Mouse (Mus musculus) adrenal gland, postnatal 36 days (tissue): ENCODE data around the gene Vmn1r213. TPM values are rescaled to one million over a fixed set of nuclear protein-coding genes. Genes with fewer than 3 reads are reported as not detected.

Source experiments
- DNase-seq, 2 experiments: peaks; one replicate each; pipeline ENCODE4 v3.0.0; 2021; ENCODE audit warnings: mixed read lengths in 1 of 2
- long read RNA-seq, 2 experiments: library from polyadenylated mRNA; stranded (forward); transcript quantifications; one replicate each; pipeline ENCODE4 v2.0.0; 2021; ENCODE audit warnings: borderline sequencing depth in 2 of 2
- total RNA-seq, 2 experiments: library from RNA; stranded (reverse); gene quantifications; 2 replicates each; pipeline ENCODE4 v1.2.3; 2021

Gene Vmn1r213
- not detected for total RNA-seq
- long read RNA-seq, experiment 1: 0 reads
- long read RNA-seq, experiment 2: 0 reads

DNA sequence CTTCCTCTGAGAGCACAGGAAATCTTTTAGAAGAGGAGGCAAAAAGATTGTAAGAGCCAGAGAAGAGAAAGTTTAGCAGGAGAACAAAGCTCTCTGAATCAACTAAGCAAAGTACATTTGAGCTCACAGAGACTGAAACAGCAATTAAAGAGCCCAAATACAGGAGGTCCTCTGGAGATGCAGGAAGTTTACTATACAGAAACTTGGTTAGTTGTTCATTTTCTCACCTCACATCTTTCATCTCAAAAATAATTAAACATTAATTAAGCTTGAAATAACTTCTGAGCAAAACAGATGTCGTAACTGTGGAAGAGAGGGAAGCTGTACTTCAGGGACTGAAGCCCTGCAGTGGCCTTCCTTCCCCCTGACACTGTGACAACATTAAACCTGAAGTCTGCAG is at the start of gene Vmn1r213:
Gene Vmn1r213, plus strand, starts transcription at position 301 of the 400 bp plus-strand sequence.
- no peak for DNase-seq

DNA sequence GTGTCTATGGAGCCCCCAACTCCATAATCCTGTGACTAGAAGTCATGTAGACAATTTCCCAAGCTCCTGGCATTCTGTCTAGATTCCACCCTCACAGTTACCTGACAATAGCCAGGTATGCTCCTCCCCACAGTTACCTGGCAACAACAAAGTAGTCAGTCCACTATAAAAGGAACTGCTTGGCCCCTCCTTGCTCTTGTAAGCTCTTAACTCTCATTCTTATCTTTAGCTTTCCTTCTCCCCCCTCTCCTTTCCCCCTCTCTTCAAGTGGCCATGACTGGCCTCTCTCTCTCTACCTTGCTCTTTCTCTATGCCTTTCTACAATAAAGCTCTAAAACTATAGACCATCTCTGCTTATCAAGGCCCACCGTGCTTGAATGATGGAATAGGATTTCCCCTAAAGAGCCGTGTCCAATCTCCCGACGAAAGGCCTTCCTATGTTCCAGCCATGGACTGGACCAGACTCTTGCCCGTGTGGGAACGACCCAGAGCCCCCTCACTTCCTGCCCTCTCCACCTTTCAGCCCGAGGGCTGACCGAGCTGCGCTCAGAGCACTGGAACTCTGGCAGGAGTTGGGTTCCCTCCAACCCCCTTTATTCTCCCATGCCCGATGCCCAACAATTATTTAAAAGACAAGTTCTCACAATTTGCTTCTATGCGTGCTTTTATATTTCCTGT is 17.1 kb upstream of the Vmn1r213 start:
- DNase-seq: no peak

DNA sequence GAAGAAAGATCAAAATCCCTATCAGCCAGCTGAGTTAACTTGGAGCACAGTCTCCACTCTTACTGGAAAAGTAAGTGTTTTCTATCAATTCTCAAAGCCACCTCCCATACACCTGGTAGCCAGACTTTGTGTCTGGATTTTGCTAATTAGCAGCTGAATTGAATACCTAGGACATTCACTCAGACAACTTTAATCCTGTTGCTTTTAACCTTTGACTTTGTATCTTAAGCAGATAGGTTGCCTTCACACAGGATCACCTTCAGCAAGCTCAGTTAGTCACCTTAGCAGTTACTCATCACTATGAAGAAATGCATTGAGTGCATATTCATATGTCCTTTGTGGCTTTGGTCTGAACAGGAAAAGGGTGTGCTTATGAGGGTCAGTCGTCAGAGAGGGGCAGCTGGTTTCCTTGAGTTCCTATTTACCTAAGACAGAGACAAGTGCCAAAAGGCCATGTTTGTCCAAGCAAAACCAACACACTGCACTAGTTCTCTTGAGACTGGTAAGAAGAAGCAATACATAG is 15.2 kb upstream of the Vmn1r213 start:
- no peak for DNase-seq

DNA sequence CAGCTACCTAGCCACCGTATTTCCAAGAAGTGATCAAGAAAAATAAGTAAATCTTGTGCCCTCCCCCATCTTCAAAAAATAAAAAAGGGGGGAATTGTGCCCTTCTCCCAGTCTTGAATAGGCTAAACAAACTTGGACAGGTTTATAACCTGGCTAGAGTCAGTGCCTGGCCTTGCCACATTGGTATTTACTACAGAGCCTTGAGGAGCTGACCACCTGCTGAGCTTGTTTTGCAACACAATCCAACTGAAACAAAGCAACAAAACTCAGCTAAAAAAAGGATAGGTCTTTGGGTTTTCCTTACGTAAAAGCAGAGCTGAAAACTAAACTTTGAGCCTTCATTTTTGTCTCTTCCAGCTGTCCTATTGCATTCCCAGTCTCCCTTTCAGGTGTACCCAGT is 14.7 kb upstream of the Vmn1r213 start:
- DNase-seq: no peak

DNA sequence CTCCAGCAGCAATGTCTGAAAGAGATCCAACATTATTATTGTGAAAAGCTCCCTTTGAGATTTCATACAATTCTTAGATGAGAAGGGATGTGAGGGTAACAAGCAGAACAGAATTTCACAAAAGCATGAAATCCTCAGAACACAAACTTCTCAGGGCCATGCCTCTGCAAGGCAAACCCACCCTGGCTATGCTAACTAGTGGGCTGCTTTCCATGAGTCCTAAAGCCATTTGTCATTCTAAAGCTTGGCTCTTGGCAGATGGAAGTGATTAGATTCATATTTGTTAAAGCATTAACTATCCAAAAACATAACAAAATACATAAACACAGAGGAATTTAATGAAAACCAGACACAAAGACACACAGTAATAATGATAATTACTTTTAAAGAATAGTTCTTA is 10.7 kb downstream of the Vmn1r213 start:
- no peak for DNase-seq

DNA sequence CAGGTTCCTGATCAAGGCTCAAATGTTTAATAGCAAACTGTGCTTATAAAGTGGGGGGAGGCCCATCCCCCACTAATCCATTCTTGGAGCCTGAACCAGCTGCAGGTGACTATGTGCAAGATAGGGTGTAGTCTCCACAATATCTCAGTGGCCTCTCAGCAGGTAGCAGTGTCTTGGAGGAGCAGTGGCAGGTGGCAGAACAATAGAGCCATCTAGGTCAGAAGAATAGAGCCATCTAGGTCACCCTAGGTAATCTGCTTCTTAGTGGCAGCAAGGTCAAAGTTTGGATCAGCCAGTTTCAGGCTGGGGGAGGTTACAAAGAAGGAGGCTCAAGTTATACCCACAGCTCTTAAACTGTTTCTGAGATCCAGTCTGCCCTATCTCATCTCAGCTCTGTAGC is 17.4 kb downstream of the Vmn1r213 start:
- no peak for DNase-seq

DNA sequence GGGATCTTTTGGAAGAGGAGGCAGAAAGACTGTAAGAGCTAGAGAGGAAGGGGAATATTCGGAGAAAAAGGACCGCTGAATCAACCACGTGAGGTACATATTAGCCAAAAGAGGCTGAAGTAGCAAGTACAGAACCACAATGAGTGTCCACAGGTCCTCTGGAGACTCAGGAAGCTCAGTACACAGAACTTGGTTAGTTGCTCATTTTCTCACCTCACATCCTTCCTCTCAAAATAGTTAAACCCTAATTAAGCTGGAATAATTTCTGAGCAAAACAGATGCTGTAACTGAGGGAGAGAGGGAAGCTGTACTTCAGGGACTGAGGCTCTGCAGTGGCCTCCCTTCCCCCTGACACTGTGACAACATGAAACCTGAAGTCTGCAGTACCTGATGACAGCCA is 22.7 kb downstream of the Vmn1r213 start, which contains the start of gene Vmn1r214:
Gene Vmn1r214, plus strand, starts transcription at position 301 of the 400 bp plus-strand sequence.
- no peak for DNase-seq

DNA sequence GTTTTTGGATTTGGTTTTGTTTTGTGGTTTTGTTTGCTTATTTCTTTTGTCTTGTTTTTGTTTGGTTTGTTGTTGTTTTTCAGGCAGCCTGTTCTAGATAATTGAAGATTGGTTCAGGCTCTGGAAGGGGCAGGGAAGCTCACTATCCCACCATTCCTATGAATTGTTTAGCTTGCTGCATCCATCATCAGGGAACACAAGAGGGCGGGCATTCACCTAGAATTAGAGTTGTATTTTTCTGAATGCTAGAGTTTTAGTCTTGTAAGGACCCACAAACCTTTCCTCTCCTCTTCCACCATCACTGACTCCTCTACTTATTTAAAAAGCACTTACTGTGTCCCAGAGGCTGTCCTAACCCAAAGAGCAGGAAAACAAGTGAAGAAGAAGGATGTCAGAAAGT is 50.3 kb downstream of the Vmn1r213 start:
- DNase-seq: no peak

Other genes with a start within 250 kb of the Vmn1r213 start
- gene Vmn1r208, start 230.3 kb upstream of the Vmn1r213 start, total RNA-seq: not detected
- gene Vmn1r209, start 198.0 kb upstream of the Vmn1r213 start, total RNA-seq: not detected
- not detected for gene Vmn1r210, start 176.3 kb upstream of the Vmn1r213 start, total RNA-seq
- not detected for gene Vmn1r211, start 150.1 kb upstream of the Vmn1r213 start, total RNA-seq
- not detected for gene Vmn1r212, start 123.5 kb upstream of the Vmn1r213 start, total RNA-seq
- gene Vmn1r214, start 22.8 kb downstream of the Vmn1r213 start, total RNA-seq: not detected
- gene Vmn1r215, start 60.4 kb downstream of the Vmn1r213 start, total RNA-seq: not detected
- not detected for gene Vmn1r217, start 110.6 kb downstream of the Vmn1r213 start, total RNA-seq
- gene Vmn1r218, start 125.5 kb downstream of the Vmn1r213 start, total RNA-seq: not detected
- gene Vmn1r219, start 151.7 kb downstream of the Vmn1r213 start, total RNA-seq: not detected
- gene Vmn1r220, start 180.3 kb downstream of the Vmn1r213 start, total RNA-seq: not detected
- gene Vmn1r221, start 206.5 kb downstream of the Vmn1r213 start, total RNA-seq: not detected
- not detected for gene Vmn1r222, start 228.3 kb downstream of the Vmn1r213 start, total RNA-seq
- not detected for gene Vmn1r223, start 239.5 kb downstream of the Vmn1r213 start, total RNA-seq